Mouse (Mus musculus) ES-E14 (cell line): ENCODE measurements around the gene Mmrn2. TPM values are rescaled to one million over a fixed set of nuclear protein-coding genes. Genes with fewer than 3 reads are reported as not detected.

Source experiments
- DNase-seq: peaks from one replicate; pipeline ENCODE4 v3.0.0-alpha.2; 2013; ENCODE audit warnings: low read depth, low spot score
- H3K27ac ChIP-seq: 2 replicates; pipeline ENCODE4 v1.5.1; 2012; ENCODE audit warnings: low read depth, mild to moderate bottlenecking, low read length, moderate library complexity, mixed read lengths; ENCODE audit not compliant: poor library complexity, insufficient read depth, severe bottlenecking
- H3K36me3 ChIP-seq: 2 replicates; pipeline ENCODE4 v1.6.1; 2012; ENCODE audit warnings: mild to moderate bottlenecking, low read length, moderate library complexity, mixed read lengths; ENCODE audit not compliant: control insufficient read depth, poor library complexity, insufficient read depth, severe bottlenecking
- H3K4me1 ChIP-seq, 2 experiments: fragments of 150-350 bp in 1 of 2; sonication (generic) in 1 of 2; 2 replicates each; pipeline ENCODE4 v1.6.1; 2012; ENCODE audit warnings: low read length in 2 of 2, mild to moderate bottlenecking in 1 of 2, mixed read lengths in 1 of 2; ENCODE audit not compliant: control insufficient read depth in 2 of 2, insufficient read depth in 2 of 2, poor library complexity in 1 of 2
- H3K4me3 ChIP-seq, 2 experiments: fragments of 150-350 bp in 1 of 2; sonication (generic) in 1 of 2; 2 replicates each; pipeline ENCODE4 v1.5.1; 2012; ENCODE audit warnings: low read length in 2 of 2, low read depth in 1 of 2, mild to moderate bottlenecking in 1 of 2, mixed read lengths in 1 of 2; ENCODE audit not compliant: insufficient read depth in 1 of 2, poor library complexity in 1 of 2, severe bottlenecking in 1 of 2
- H3K9ac ChIP-seq: 2 replicates; pipeline ENCODE4 v1.6.1; 2012; ENCODE audit warnings: low read depth, mild to moderate bottlenecking, low read length, mixed read lengths; ENCODE audit not compliant: poor library complexity, insufficient read depth, severe bottlenecking
- H3K9me3 ChIP-seq: fragments of 150-350 bp; sonication (generic); 2 replicates; pipeline ENCODE4 v1.6.1; 2012; ENCODE audit warnings: low read depth, mild to moderate bottlenecking, low read length; ENCODE audit not compliant: control insufficient read depth, insufficient read depth
- CHD2 ChIP-seq: IDR thresholded peaks from 2 replicates; pipeline ENCODE4 v1.6.1; 2014; ENCODE audit warnings: mild to moderate bottlenecking, low read depth, low read length, inconsistent platforms
- HCFC1 ChIP-seq: IDR thresholded peaks from 2 replicates; pipeline ENCODE4 v1.6.1; 2012; ENCODE audit warnings: low read length, inconsistent platforms, borderline replicate concordance; ENCODE audit not compliant: insufficient read depth
- MAFK ChIP-seq: IDR thresholded peaks from 2 replicates; pipeline ENCODE4 v1.6.1; 2014; ENCODE audit warnings: mild to moderate bottlenecking, low read depth, low read length, inconsistent platforms; ENCODE audit not compliant: insufficient read depth
- ZC3H11A ChIP-seq: IDR thresholded peaks from 2 replicates; pipeline ENCODE4 v1.6.1; 2012; ENCODE audit warnings: low read depth, mild to moderate bottlenecking, inconsistent platforms, low read length, borderline replicate concordance
- ZNF384 ChIP-seq: IDR thresholded peaks from 2 replicates; pipeline ENCODE4 v1.6.1; 2012; ENCODE audit warnings: low read depth, low read length, inconsistent platforms
- in situ Hi-C, 2 experiments: fragments of 600-800 bp; cut with MboI; formaldehyde crosslinking; loops; one replicate each; pipeline ENCODE4 v1.15.1; 2025; ENCODE audit warnings: low sequenced_read_pairs in 2 of 2, inconsistent platforms in 1 of 2; ENCODE audit not compliant: unreplicated experiment in 2 of 2
- total RNA-seq: library from RNA; depleted of rRNA; stranded (reverse); fragments of 300-350 nt; gene quantifications from 2 replicates; pipeline ENCODE4 v1.2.3, GENCODE M21; 2012

Mmrn2 gene
- total RNA-seq, 1 experiment, result 17.4 TPM

GRCm38 (mm10) chr14:34446624-34447023, 71.4 kb downstream of the Mmrn2 start:
- no peak for TF ChIP-seq HCFC1
- no peak for DNase-seq
- in situ Hi-C loops, result loop anchor here in 1 of 2 experiments (25.0 kb wide), 1 partner anchor 341 kb away; no protein-coding TSS in a partner anchor
- peaks cover 0 to 2% of the 10 kb centered on the region in 2 experiments; a peak in 1 of 4 replicates for H3K4me1 ChIP-seq
- H3K9ac ChIP-seq, result no peak overlapping the region
- no peak overlapping the region for H3K4me3 ChIP-seq
- H3K36me3 ChIP-seq, result no peaks in the 10 kb centered on the region; the same call in 1 of the 2 replicates
- no peak overlapping the region for H3K27ac ChIP-seq
- H3K9me3 ChIP-seq, result no peaks in the 10 kb centered on the region

- no peak for TF ChIP-seq HCFC1
- TF ChIP-seq ZC3H11A, result no peak
- TF ChIP-seq ZNF384, result no peak
- TF ChIP-seq MAFK, result no peak
- no peak for TF ChIP-seq CHD2
- H3K36me3 ChIP-seq, result no peaks in the 10 kb centered on the region; the same call in 1 of the 2 replicates
- in situ Hi-C loops, result loop anchor here in 1 of 2 experiments (25.0 kb wide), 1 partner anchor 340 kb away; no protein-coding TSS in a partner anchor
Measured at GRCm38 (mm10) chr14:34447659-34448058, 72.4 kb downstream of the Mmrn2 start.

GRCm38 (mm10) chr14:34448398-34448797, 73.1 kb downstream of the Mmrn2 start:
- peaks cover 3 to 4% of the 10 kb centered on the region in 2 experiments; a peak in 3 of 4 replicates for H3K4me1 ChIP-seq
- H3K27ac ChIP-seq, result no peak overlapping the region
- in situ Hi-C loops, result loop anchor here in 1 of 2 experiments (25.0 kb wide), 1 partner anchor 339 kb away; no protein-coding TSS in a partner anchor
- no peaks in the 10 kb centered on the region for H3K9me3 ChIP-seq
- H3K36me3 ChIP-seq, result no peaks in the 10 kb centered on the region
- TF ChIP-seq ZC3H11A (no peak), HCFC1 (no peak), ZNF384 (no peak), CHD2 (no peak), MAFK (no peak)
- H3K4me3 ChIP-seq, result no peak overlapping the region
- DNase-seq, result no peak
- H3K9ac ChIP-seq, result no peak overlapping the region

More at GRCm38 (mm10) chr14:34447659-34448058, 72.4 kb downstream of the Mmrn2 start:
- no peak for DNase-seq
- Histone ChIP-seq H3K4me1 (peaks cover 0 to 2% of the 10 kb centered on the region in 2 experiments; a peak in 1 of 4 replicates), H3K27ac (no peak overlapping the region), H3K4me3 (no peak overlapping the region), H3K9ac (no peak overlapping the region), H3K9me3 (no peaks in the 10 kb centered on the region)

- H3K9ac ChIP-seq, result no peak overlapping the region
- in situ Hi-C loops, result loop anchor here in 1 of 2 experiments (25.0 kb wide), 1 partner anchor 337 kb away; no protein-coding TSS in a partner anchor
- no peaks in the 10 kb centered on the region for H3K36me3 ChIP-seq
- H3K9me3 ChIP-seq, result no peaks in the 10 kb centered on the region
- H3K27ac ChIP-seq, result no peak overlapping the region
- peaks cover 6 to 7% of the 10 kb centered on the region in 2 experiments; a peak in 3 of 4 replicates for H3K4me1 ChIP-seq
- DNase-seq, result no peak
- TF ChIP-seq ZNF384 (no peak), MAFK (no peak), CHD2 (no peak), HCFC1 (no peak), ZC3H11A (no peak)
- H3K4me3 ChIP-seq, result no peak overlapping the region
Measured at GRCm38 (mm10) chr14:34449807-34450206, 74.5 kb downstream of the Mmrn2 start.

GRCm38 (mm10) chr14:34450451-34450850, 75.2 kb downstream of the Mmrn2 start:
- in situ Hi-C loops, result no loop called here
- DNase-seq, result no peak
- H3K36me3 ChIP-seq, result no peaks in the 10 kb centered on the region
- peaks cover 6 to 7% of the 10 kb centered on the region in 2 experiments; a peak in 3 of 4 replicates for H3K4me1 ChIP-seq
- H3K9me3 ChIP-seq, result no peaks in the 10 kb centered on the region
- no peak overlapping the region for H3K4me3 ChIP-seq
- no peak overlapping the region for H3K27ac ChIP-seq
- TF ChIP-seq MAFK, result no peak
- no peak for TF ChIP-seq ZNF384
- no peak for TF ChIP-seq HCFC1
- no peak for TF ChIP-seq CHD2
- no peak for TF ChIP-seq ZC3H11A
- H3K9ac ChIP-seq, result no peak overlapping the region
